Mouse (Mus musculus) kidney, adult 10 weeks (tissue): ENCODE data around the gene Fancd2os. TPM values are rescaled to one million over a fixed set of nuclear protein-coding genes. Genes with fewer than 3 reads are reported as not detected.

Experiments used
- polyA plus RNA-seq: library from polyadenylated mRNA; stranded (reverse); fragments of 350-450 nt; fragmentation: Illumina TruSeq; extraction: RNeasy Lipid Tissue Mini Kit (QIAGEN cat#74804); gene quantifications from one replicate; pipeline ENCODE4 v1.2.3, GENCODE M21; 2014; ENCODE audit warnings: low read depth, low replicate concordance

The Fancd2os gene
- 7.1 TPM for polyA plus RNA-seq

GRCm38 (mm10) chr6:113600543-113601139, at the start of gene Fancd2os:
Gene Fancd2os, minus strand, starts transcription at chr6:113600715.

DNA sequence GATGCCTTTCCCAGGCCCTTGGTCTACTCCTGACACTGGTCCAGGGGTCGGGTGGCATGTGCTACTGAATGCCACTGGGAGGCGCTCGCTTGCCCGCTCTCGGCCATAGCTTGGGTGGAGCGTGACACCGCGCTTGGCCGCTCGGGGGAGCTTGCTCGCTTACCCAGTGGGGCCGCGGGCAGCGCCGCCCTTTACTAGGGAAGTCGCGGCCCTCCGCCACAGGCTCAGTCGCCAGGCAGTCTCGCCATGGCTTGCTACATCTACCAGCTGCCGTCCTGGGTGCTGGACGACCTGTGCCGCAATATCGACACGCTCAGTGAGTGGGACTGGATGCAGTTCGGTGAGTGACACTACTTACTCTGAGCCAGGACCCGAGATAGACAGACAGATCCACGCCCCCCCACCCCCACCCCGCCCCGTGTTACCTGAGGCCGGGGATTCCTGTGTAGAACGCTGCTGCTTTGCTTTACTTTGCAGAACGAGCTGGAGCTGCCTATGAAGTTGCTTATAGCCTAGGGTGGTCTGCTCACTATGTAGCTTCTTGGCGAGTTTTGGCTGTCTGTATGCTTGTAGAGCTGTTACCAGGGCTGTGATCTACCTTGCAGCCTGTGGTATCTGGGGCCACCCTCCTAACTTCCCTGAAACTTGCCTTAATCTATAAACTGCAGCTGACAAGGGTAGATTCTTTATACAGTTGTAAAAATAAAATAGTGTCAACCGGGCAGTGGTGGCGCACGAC, 38.0 kb upstream of the Fancd2os start, which contains the start of gene Irak2:
Gene Irak2, plus strand, starts transcription at position 166 of the 739 bp plus-strand sequence.

DNA sequence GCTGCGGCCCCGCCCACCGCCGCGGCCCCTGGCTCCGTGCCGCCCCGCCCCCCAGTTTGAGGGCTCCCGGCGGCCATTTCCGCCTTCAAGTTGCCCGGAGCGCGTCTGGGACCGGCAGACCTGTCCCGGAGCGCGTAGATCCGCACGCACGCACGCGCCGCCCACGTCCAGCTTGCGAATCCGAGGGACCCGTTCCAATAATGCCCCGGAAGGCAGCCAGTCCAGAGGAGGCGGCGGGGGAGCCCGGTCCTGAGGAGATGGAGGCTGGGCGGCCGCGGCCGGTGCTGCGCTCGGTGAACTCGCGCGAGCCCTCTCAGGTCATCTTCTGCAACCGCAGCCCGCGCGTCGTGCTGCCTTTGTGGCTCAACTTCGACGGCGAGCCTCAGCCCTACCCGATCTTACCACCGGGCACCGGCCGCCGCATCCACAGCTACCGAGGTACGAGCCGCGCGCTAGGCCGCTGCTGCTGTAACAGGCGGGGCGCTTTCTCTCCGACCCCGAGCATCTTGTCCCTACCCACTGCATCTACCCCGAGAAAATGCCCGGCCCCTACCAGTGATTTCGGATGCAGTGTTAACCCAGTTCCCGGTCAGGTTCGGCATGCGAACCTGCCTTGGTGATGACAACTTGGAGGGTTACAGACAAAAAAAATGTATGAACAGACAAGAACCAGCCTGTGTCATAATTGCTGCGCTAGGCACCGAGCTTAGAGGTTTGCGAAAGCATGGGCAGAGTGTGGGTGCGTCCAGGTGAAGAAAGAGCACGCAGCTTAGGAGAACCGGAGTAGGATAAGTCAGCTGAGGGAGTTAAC, 23.6 kb upstream of the Fancd2os start, which contains the start of gene Vhl:
Gene Vhl, plus strand, starts transcription at position 19 of the 811 bp plus-strand sequence.

GRCm38 (mm10) chr6:113604432-113605223, 4.1 kb upstream of the Fancd2os start, which contains the start of gene Brk1:
Gene Brk1, plus strand, starts transcription at chr6:113604772.

Other genes with a start within 250 kb of the Fancd2os start
- 1.4 TPM for gene Tada3, start 222.8 kb downstream of the Fancd2os start, polyA plus RNA-seq
- 127 TPM for gene Arpc4, start 222.6 kb downstream of the Fancd2os start, polyA plus RNA-seq
- gene Ttll3, start 211.5 kb downstream of the Fancd2os start, polyA plus RNA-seq: 0.32 TPM
- gene Rpusd3, start 181.4 kb downstream of the Fancd2os start, polyA plus RNA-seq: 0.69 TPM
- 0.24 TPM for gene Cidec, start 165.0 kb downstream of the Fancd2os start, polyA plus RNA-seq
- gene Jagn1, start 158.1 kb downstream of the Fancd2os start, polyA plus RNA-seq: 29.4 TPM
- 4.5 TPM for gene Il17re, start 142.2 kb downstream of the Fancd2os start, polyA plus RNA-seq
- gene Il17rc, start 129.3 kb downstream of the Fancd2os start, polyA plus RNA-seq: 6.2 TPM
- 1.5 TPM for gene Creld1, start 117.4 kb downstream of the Fancd2os start, polyA plus RNA-seq
- not detected for gene Prrt3, start 98.8 kb downstream of the Fancd2os start, polyA plus RNA-seq
- 92.6 TPM for gene Emc3, start 69.1 kb downstream of the Fancd2os start, polyA plus RNA-seq
- 0.16 TPM for gene Fancd2, start 69.0 kb downstream of the Fancd2os start, polyA plus RNA-seq
- gene Brk1, start 4.1 kb upstream of the Fancd2os start, polyA plus RNA-seq: 46.0 TPM
- 20.6 TPM for gene Vhl, start 23.2 kb upstream of the Fancd2os start, polyA plus RNA-seq
- 8.8 TPM for gene Irak2, start 37.8 kb upstream of the Fancd2os start, polyA plus RNA-seq
- 24.3 TPM for gene Tatdn2, start 96.3 kb upstream of the Fancd2os start, polyA plus RNA-seq
- gene Ghrl, start 119.2 kb upstream of the Fancd2os start, polyA plus RNA-seq: not detected
- 21.0 TPM for gene Sec13, start 140.0 kb upstream of the Fancd2os start, polyA plus RNA-seq